Comparison of ENCODE assay signal across 9 mouse cellular contexts in the genomic region with DNA sequence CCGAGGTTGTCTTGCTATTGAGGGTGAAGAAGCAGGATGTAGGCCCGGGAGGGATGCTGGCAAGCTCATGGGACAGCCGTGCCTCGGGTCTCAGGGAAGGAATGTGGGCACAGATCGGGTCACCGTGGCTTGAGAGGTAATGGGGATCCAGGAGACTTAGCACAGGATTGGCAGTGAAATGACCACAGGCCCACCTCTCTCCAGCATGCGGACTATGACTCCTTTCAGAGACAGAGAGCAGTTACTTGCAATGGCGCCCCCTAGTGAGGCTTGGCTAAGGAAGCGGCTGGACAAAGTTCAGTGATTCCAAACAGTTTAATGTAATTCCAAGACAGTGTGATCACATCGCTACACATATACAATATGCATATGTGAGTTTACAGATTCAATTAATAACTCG. TPM values are rescaled to one million over a fixed set of nuclear protein-coding genes. Genes with fewer than 3 reads are reported as not detected.
A peak's percentile ranks its signal among the peaks of the same experiment; 100 is the strongest.
DNase-seq lines count a peak whose midpoint lies in the region; ATAC-seq and TF ChIP-seq lines count a peak whose summit lies in the region.
"Had no signal": no experiment of that assay in that cellular context is flagged by ENCODE, and none has a peak within 500 bp of the region (broad histone marks: within the 10 kb centered on the region; RNA-seq: fewer than 3 reads in every experiment).

No protein-coding gene starts in this region.

- 64% methylated on average over 11 of the region's 11 CpGs for WGBS in hindbrain, embryonic 13.5 days
- 71% methylated on average over 11 of the region's 11 CpGs for WGBS in small intestine, adult 2 months

- no peak overlapping the region for H3K9ac ChIP-seq in hindbrain, embryonic 13.5 days

- H3K4me1 ChIP-seq in hindbrain, embryonic 13.5 days (replicated peaks): no peaks in the 10 kb centered on the region
- no peaks in the 10 kb centered on the region; the same call in 1 of the 2 replicates for H3K4me1 ChIP-seq in small intestine, adult 2 months (ENCODE audit: control insufficient read depth, insufficient read depth, insufficient read length, low read length)

- intact Hi-C loops in left cerebral cortex, postnatal 4 days (cut with DNase I): no loop called here

- peak; percentile 27 to 74 for DNase-seq in adrenal gland, adult (ENCODE audit: inconsistent age in 2 of 2, low spot score in 1 of 2)
- DNase-seq in adrenal gland, postnatal 4 days (ENCODE audit: low spot score in 2 of 2): no peak
- peak; percentile 57 for DNase-seq in left cerebral cortex, postnatal 4 days
- no peak for DNase-seq in left cerebral cortex, adult 8-10 months (ENCODE audit: low spot score in 2 of 2)
- peak; percentile 50 to 52 for DNase-seq in adrenal gland, postnatal 36 days
- DNase-seq in frontal cortex, postnatal 36 days (ENCODE audit: low spot score in 2 of 2): no peak

- no peak overlapping the region for H3K27ac ChIP-seq in hindbrain, embryonic 13.5 days
- H3K27ac ChIP-seq in small intestine, adult 2 months (ENCODE audit: insufficient read depth, low read depth, low read length): no peak overlapping the region

- no peak overlapping the region for H3K4me2 ChIP-seq in hindbrain, embryonic 13.5 days

- ATAC-seq in hindbrain, embryonic 13.5 days (ENCODE audit: low FRiP score): peak; percentile 39; the same call in 1 of the 2 replicates

- peak; percentile 62; the same call in 1 of the 2 replicates for TF ChIP-seq CTCF in small intestine, adult 2 months (IDR thresholded peaks at IDR 0.05; ENCODE audit: extremely low read depth, insufficient read length, insufficient replicate concordance, low read depth, low read length)

- H3K27me3 ChIP-seq in hindbrain, embryonic 13.5 days: no peaks in the 10 kb centered on the region
- H3K27me3 ChIP-seq in small intestine, adult 2 months (ENCODE audit: control insufficient read depth, insufficient read depth, low read length): no peaks in the 10 kb centered on the region

- H3K9me3 ChIP-seq in hindbrain, embryonic 13.5 days: no peaks in the 10 kb centered on the region

- TF ChIP-seq POLR2A in small intestine, adult 2 months (IDR thresholded peaks at IDR 0.05; ENCODE audit: low read depth, low read length): no peak

- peaks cover 15% of the 10 kb centered on the region for H3K36me3 ChIP-seq in hindbrain, embryonic 13.5 days
- no peaks in the 10 kb centered on the region for H3K36me3 ChIP-seq in small intestine, adult 2 months (ENCODE audit: control insufficient read depth, insufficient read depth, low read length)

- H3K4me3 ChIP-seq in hindbrain, embryonic 13.5 days: no peak overlapping the region
- no peak overlapping the region for H3K4me3 ChIP-seq in small intestine, adult 2 months (ENCODE audit: low read depth, low read length)

RNA-seq across cellular contexts. Expression of gene Clec2l, which starts 24.3 kb away (rescaled TPM):
- total RNA-seq in adrenal gland, postnatal 4 days (2021): 1 to 10 TPM; 6.0 to 7.0 TPM
- total RNA-seq in left cerebral cortex, postnatal 4 days (2021): 10 to 100 TPM; 68.3 to 70.8 TPM
- 10 to 100 TPM; 53.3 to 64.2 (median 57.4) TPM for total RNA-seq in left cerebral cortex, adult 8-10 months (2022)
- total RNA-seq in adrenal gland, postnatal 36 days (2021): 1 to 10 TPM in 1 of 2 experiments, under 1 TPM in 1; 0.99 to 4.1 TPM
- polyA plus RNA-seq in hindbrain, embryonic 13.5 days (2015; fragmentation: Nextera tagmentation; extraction: Ambion mirVana): 8.9 and 11.2 TPM in 2 replicates
- polyA plus RNA-seq in small intestine, adult 2 months (2012; rRNA removed): 0.41 and 0.53 TPM in 2 replicates
- polyA plus RNA-seq: liver, embryonic 16.5 days had no signal

RNA-seq across cellular contexts. Expression of gene Klrg2, which starts 50.2 kb away (rescaled TPM):
- total RNA-seq in adrenal gland, postnatal 4 days (2021): 1 to 10 TPM; 1.2 to 1.9 TPM
- under 1 TPM in 1 of 2 experiments, not detected in 1; 0.26 TPM for total RNA-seq in left cerebral cortex, postnatal 4 days (2021)
- under 1 TPM; 0.21 to 0.82 (median 0.46) TPM for total RNA-seq in left cerebral cortex, adult 8-10 months (2022)
- total RNA-seq in adrenal gland, postnatal 36 days (2021): 1 to 10 TPM; 3.2 to 4.3 TPM
- polyA plus RNA-seq in hindbrain, embryonic 13.5 days (2015; fragmentation: Nextera tagmentation; extraction: Ambion mirVana): 0.05 and 0.14 TPM in 2 replicates
- polyA plus RNA-seq in small intestine, adult 2 months (2012; rRNA removed): 0.75 and 0.90 TPM in 2 replicates

Comparison
In these comparisons a context has a peak if more than half of its experiments do, and no peak if none do; other contexts are left out.
1. DNase-seq: peak in adrenal gland, adult (2 of 2), left cerebral cortex, postnatal 4 days (single experiment) and adrenal gland, postnatal 36 days (2 of 2); none in adrenal gland, postnatal 4 days (0 of 2), left cerebral cortex, adult 8-10 months (0 of 2) and frontal cortex, postnatal 36 days (0 of 2).
2. RNA of gene Clec2l, which starts 24.3 kb away (total RNA-seq): 68.3 to 70.8 TPM in left cerebral cortex, postnatal 4 days and 53.3 to 64.2 TPM in left cerebral cortex, adult 8-10 months; 6.0 to 7.0 TPM in adrenal gland, postnatal 4 days and 0.99 to 4.1 TPM in adrenal gland, postnatal 36 days; every median in the first group is over 4 times any median in the second.